Mouse (Mus musculus) thymus, postnatal 4 days (tissue): Measurements from ENCODE around the gene Ppp1r1a.

Source experiments
- DNase-seq: peaks from one replicate; pipeline ENCODE4 v3.0.0; 2021

The Ppp1r1a gene

GRCm38 (mm10) chr15:103537822-103538213 is at the start of gene Ppp1r1a:
Gene Ppp1r1a (minus strand): TSS chr15:103538003.
- DNase-seq: peak; percentile 18

- no peak for DNase-seq
Measured at GRCm38 (mm10) chr15:103585876-103586275, 48.1 kb upstream of the Ppp1r1a start.

GRCm38 (mm10) chr15:103564981-103565380 is 27.2 kb upstream of the Ppp1r1a start, which contains the start of gene Glycam1:
Gene Glycam1 (minus strand): TSS chr15:103565081.
- no peak for DNase-seq

DNA sequence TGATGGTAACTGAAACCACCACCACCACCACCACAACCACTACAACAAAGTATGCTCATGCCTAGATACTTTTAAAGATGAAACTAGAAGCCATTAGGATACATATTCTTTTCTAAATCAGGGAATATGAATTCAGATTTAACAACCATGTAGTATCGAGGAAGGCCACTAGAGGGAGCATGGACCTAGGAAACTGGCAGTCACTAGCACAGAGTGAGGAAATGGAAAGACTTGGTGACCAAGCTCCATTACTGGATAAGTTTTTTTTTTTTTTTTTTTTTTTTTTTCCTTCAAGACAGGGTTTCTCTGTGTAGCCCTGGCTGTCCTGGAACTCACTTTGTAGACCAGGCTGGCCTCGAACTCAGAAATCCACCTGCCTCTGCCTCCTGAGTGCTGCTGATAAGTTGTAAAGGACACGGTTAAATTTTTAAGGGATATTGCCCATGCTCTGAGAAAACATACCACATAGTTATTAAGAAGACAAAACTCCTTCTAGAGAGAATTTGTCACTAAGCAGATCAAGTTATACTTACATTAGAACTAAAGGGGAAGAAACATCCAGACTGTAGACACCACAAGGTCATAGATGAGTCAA is 14.4 kb upstream of the Ppp1r1a start:
- DNase-seq: peak; percentile 41

- no peak for DNase-seq
Measured at GRCm38 (mm10) chr15:103551053-103551452, 13.2 kb upstream of the Ppp1r1a start.

DNA sequence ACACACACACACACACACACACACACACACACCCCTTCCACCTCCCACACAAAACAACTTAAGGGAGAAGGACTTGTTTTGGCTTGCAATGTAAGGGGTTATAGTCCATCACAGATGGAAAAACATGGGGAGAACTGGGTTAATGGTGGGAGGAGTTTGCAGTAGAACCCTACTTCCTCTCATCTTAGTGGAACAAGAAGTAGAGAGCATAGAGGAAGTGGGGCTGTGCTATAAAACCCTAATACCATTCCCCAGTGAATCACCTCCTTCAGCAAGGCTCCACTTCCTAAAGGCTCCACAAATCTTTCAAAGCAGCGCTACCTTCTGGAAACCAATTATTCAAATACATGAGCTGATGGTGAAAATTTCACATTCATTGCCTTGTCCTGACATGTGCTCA is 11.7 kb upstream of the Ppp1r1a start:
- DNase-seq: no peak

- DNase-seq: no peak
Measured at GRCm38 (mm10) chr15:103547983-103548382, 10.2 kb upstream of the Ppp1r1a start.

- no peak for DNase-seq
Measured at GRCm38 (mm10) chr15:103542526-103542925, 4.7 kb upstream of the Ppp1r1a start.

GRCm38 (mm10) chr15:103540646-103541045 is 2.8 kb upstream of the Ppp1r1a start:
- DNase-seq: no peak

DNA sequence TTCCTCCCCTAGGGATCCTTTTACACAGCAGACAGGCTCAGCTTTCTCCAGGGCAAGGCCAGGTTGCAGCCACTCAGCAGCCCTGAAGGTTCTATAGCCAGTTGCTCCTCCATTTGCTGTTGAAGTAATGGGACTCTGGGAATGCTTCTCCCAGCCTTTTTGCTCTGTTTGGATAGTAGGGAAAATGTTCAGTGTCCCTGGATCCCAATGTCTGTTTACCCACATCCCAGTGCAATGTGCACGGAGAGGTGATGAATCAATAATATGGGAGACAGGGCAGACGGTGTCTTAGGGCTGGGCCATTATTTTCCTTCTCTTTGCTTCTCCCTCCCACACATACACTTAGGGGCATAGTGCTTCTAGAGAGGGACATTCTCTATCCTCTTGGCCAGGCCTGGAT is 1.5 kb upstream of the Ppp1r1a start:
- peak; percentile 1 for DNase-seq

- DNase-seq: peak; percentile 14
Measured at GRCm38 (mm10) chr15:103537011-103537821, 587 bp downstream of the Ppp1r1a start.

DNA sequence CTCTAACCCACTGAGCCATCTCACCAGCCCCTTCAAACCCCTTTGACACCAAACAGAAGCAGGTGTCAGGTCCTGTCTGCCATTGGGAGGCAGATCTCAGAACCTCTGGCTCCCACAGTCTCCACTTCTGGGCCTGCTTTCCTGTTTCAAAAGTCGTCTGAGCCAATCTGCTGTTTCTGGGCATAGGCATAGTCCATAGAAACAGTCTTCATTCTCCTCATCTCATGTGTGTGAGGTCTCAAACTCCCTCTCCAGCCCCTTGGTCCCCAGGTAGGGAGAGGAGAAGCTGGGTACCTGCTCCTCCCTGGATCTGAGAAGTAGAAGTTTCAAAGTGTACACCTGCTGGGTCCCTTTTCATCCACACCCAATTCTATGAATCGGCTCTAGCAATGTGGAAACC is 1.3 kb downstream of the Ppp1r1a start:
- no peak for DNase-seq

DNA sequence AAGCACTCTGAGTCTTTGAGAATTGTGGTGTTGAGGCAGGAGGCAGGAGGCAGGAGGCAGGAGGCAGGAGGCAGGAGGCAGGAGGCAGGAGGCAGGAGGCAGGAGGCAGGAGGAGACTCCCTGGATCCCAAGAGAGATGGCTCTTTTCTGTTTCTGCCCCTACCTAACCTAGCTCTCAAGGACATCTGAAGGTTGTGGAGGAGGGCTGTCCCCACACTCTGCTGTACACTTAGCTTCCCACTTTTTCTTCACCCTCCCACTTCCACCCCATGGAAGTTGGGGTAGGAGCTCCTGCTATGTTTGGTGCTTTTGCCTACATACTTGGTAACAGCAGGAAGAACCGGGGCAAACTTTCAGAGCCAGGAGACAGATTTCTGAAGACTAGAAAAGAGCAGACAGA is 2.0 kb downstream of the Ppp1r1a start:
- DNase-seq: peak; percentile 1

DNA sequence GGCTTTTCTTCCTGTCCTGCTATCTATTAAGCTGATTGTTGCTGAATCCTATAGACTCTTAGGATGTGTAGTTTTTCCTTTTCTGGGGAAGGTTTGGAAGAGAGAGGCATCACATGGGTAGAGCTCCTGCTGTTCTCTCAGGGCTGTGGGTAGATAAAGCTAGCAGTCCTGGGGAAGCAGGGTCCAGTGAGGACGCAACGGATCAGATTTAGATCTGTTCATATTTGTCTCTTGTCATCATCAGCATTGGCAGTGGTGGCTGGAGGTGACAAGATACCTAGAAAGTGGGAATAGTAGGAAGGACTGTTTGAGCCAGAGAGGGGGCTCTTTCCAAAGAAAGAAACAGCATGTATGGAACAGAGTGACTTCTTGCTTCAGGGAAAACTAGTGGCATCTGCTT is 2.8 kb downstream of the Ppp1r1a start:
- DNase-seq: no peak

DNA sequence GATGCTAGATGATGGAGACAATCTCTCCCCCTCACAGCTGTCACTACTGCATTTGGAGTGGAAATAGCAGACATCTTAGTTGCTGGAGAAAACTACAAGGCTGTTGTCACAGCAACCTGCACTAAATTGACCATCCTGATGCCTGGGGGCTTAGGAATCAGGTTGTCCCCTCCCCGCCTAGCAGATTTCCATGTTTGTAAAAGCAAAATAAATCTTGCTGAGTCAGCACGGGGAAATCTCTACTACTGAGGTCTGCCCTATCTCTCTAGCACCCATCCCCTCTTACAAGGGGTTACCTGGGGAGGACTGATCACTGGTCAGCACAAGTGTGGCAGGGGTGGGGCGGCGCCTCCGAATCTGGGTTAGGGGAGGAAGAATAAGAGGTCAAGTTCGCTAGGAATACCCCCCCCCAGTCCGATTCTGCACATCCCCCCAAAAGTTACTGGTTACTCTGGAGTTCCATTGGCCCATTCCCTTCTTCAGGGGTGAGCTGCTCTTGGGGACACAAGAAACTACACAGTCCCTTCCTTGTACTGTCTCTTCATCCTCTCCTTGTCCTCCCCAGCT is 3.7 kb downstream of the Ppp1r1a start:
- DNase-seq: no peak

DNA sequence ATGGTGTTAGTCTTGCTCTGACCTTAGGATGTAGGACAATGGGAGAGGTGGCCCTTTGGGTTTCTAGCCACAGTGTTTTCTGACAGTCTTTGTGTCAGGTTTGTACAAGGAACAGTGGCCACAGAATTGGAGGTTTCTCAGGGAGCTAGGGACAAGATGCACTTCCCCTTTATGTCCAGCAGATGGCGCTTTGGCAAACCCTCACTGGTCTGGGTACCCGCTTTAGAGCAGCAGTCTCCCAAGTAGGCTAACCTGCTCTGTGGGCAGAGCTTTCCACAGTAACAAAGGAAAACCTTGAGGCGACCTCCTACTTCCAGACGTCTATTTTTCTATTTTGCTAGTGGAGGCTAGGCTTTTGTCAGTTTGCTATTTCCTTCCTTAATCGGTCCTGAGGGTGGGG is 7.4 kb downstream of the Ppp1r1a start:
- peak; percentile 43 for DNase-seq

DNA sequence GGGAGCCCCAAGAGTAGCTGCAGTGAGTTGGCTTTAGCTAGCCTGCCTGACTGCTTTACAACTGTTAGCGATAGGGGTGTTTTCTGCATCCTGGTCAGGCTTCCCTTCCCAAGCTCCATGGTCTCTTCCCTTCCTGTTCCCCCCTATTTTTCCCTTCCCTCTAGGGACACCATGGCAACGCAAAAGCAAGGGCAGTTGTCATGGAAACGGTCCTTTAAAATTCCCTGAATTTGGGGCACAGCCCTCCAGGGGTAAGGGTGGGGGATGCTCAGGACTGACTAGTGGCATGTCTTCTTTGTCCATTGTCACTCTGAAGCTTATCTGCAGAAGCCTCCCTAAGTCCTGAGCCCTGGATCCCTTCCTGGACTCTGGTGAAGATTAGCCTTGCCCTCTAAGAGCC is 14.6 kb downstream of the Ppp1r1a start:
- DNase-seq: no peak

DNA sequence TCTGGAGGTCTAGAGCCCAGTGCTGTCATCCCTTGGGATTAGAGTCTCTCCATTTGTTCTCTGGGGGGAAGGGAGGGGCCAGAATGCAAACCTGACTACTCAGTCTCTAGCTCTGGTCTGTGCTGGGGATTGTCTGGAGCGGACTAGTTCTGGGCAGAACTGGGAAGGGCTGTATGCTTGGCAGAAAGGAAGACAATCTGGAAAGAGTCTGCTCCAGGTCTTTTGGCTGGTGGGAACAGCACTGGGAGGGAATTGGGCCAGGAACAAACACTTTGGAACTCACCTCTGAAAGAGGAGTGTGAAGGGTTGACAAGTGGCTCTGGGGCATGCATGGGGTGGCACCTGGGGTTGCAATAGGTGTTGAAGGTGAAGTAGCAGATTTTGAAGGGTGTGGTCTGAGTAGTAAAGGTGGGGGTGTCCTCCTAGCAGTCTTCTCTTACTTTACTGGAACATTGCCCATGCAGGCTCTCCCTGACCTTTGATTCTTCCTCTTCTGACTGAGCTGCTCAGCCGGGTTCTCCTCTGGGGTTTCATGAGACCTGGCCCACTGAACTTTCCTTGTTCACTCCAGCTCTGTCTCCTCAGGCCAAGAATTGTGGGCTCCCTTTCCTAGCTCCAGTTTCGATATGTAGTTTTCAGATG is 15.2 kb downstream of the Ppp1r1a start:
- no peak for DNase-seq

GRCm38 (mm10) chr15:103519386-103520378 is 18.1 kb downstream of the Ppp1r1a start:
- no peak for DNase-seq

GRCm38 (mm10) chr15:103518600-103519385 is 19.0 kb downstream of the Ppp1r1a start:
- DNase-seq: no peak

GRCm38 (mm10) chr15:103514914-103515313 is 22.9 kb downstream of the Ppp1r1a start:
- no peak for DNase-seq

DNA sequence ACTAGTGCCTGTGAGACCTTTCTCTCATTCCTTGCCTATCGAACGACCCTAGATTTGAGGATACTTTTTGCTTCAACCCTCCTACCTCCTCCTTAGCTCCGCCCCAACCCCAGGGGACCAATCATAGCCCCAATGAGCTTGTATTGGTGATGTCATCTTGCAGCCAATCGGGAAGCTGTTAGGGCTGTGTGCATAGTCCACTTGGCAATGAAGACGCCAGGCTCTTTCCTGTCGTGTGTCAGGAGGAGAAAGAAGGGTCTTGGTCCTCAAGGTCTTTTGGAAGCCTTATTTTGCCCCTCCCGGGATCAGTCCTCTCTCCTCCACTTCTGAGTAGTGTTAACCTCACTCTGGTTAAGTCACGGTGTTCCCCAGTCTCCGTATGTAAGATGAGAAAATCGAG is 23.7 kb downstream of the Ppp1r1a start:
- peak; percentile 74 for DNase-seq
